Mouse (Mus musculus) kidney, postnatal 10 days (tissue): ENCODE measurements around the gene Irf2.
A peak's percentile ranks its signal among the peaks of the same experiment; 100 is the strongest.

Experiments
- DNase-seq: peaks from one replicate; pipeline ENCODE4 v3.0.0; 2021; ENCODE audit warnings: mixed read lengths

Gene Irf2

GRCm38 (mm10) chr8:46811021-46811622, 71.6 kb downstream of the Irf2 start:
- DNase-seq, result no peak

GRCm38 (mm10) chr8:46811944-46812343, 72.4 kb downstream of the Irf2 start:
- DNase-seq, result no peak

GRCm38 (mm10) chr8:46812966-46813365, 73.4 kb downstream of the Irf2 start:
- no peak for DNase-seq

- DNase-seq, result no peak
These were observed 78.8 kb downstream of the Irf2 start for GRCm38 (mm10) chr8:46818106-46818989.

- no peak for DNase-seq
These were observed 79.4 kb downstream of the Irf2 start for GRCm38 (mm10) chr8:46818990-46819288.

- no peak for DNase-seq
These were observed 89.3 kb downstream of the Irf2 start for GRCm38 (mm10) chr8:46828734-46829413.

GRCm38 (mm10) chr8:46829414-46830111, 90.0 kb downstream of the Irf2 start:
- no peak for DNase-seq

GRCm38 (mm10) chr8:46830112-46830855, 90.8 kb downstream of the Irf2 start:
- peak; percentile 77 for DNase-seq

GRCm38 (mm10) chr8:46831916-46832315, 92.4 kb downstream of the Irf2 start:
- DNase-seq, result no peak

- DNase-seq, result no peak
These were observed 92.9 kb downstream of the Irf2 start for GRCm38 (mm10) chr8:46832399-46832798.

- no peak for DNase-seq
These were observed 94.2 kb downstream of the Irf2 start for GRCm38 (mm10) chr8:46833763-46834162.

- no peak for DNase-seq
These were observed 94.9 kb downstream of the Irf2 start for GRCm38 (mm10) chr8:46834440-46834839.

- DNase-seq, result no peak
These were observed 96.6 kb downstream of the Irf2 start for GRCm38 (mm10) chr8:46836011-46836652.

- DNase-seq, result no peak
These were observed 97.4 kb downstream of the Irf2 start for GRCm38 (mm10) chr8:46836949-46837348.

GRCm38 (mm10) chr8:46838052-46838451, 98.5 kb downstream of the Irf2 start:
- no peak for DNase-seq

GRCm38 (mm10) chr8:46840390-46840789, 100.9 kb downstream of the Irf2 start:
- DNase-seq, result no peak

GRCm38 (mm10) chr8:46840791-46841190, 101.3 kb downstream of the Irf2 start:
- no peak for DNase-seq

- DNase-seq, result peak; percentile 81
These were observed 103.2 kb downstream of the Irf2 start for GRCm38 (mm10) chr8:46842676-46843181.

GRCm38 (mm10) chr8:46843855-46844254, 104.3 kb downstream of the Irf2 start:
- no peak for DNase-seq

GRCm38 (mm10) chr8:46844371-46844973, 104.9 kb downstream of the Irf2 start:
- no peak for DNase-seq
